Mouse (Mus musculus): ENCODE data around the gene Clybl. TPM values are rescaled to one million over a fixed set of nuclear protein-coding genes. Genes with fewer than 3 reads are reported as not detected.

The Clybl gene
- polyA plus RNA-seq, 1 experiment from 2014 or later, result 27.2 TPM

- H3K27me3 ChIP-seq, result peaks cover 78% of the 10 kb centered on the region
- no peak overlapping the region for H3K4me2 ChIP-seq
- no peak overlapping the region for H3K9ac ChIP-seq
- H3K4me1 ChIP-seq, result peaks cover 15% of the 10 kb centered on the region
- H3K36me3 ChIP-seq, result no peaks in the 10 kb centered on the region
- no peaks in the 10 kb centered on the region for H3K9me3 ChIP-seq (replicated peaks)
- no peak for ATAC-seq (replicated peaks; ENCODE audit: low FRiP score)
- H3K27ac ChIP-seq, result no peak overlapping the region
- 18% methylated on average over 23 of the region's 23 CpGs for WGBS
- H3K4me3 ChIP-seq (replicated peaks), result no peak overlapping the region
These were observed 47.5 kb downstream of the Clybl start for GRCm38 (mm10) chr14:122228816-122229551.

GRCm38 (mm10) chr14:122229988-122230387 is 48.5 kb downstream of the Clybl start:
- no peak overlapping the region for H3K9ac ChIP-seq
- no peak overlapping the region for H3K27ac ChIP-seq
- no peak overlapping the region for H3K4me3 ChIP-seq (replicated peaks)
- no peaks in the 10 kb centered on the region for H3K9me3 ChIP-seq (replicated peaks)
- WGBS, result 82% methylated on average over 5 of the region's 5 CpGs
- no peak overlapping the region for H3K4me2 ChIP-seq
- no peaks in the 10 kb centered on the region for H3K36me3 ChIP-seq
- no peak for ATAC-seq (replicated peaks; ENCODE audit: low FRiP score)
- peaks cover 15% of the 10 kb centered on the region for H3K4me1 ChIP-seq
- H3K27me3 ChIP-seq, result peaks cover 68% of the 10 kb centered on the region

GRCm38 (mm10) chr14:122230621-122231025 is 49.1 kb downstream of the Clybl start:
- peak overlapping the region; percentile 23; the same call in 1 of the 2 replicates for H3K4me2 ChIP-seq
- no peaks in the 10 kb centered on the region for H3K9me3 ChIP-seq (replicated peaks)
- no peaks in the 10 kb centered on the region for H3K36me3 ChIP-seq
- no peak overlapping the region for H3K4me3 ChIP-seq (replicated peaks)
- no peak overlapping the region for H3K27ac ChIP-seq
- no peak overlapping the region for H3K9ac ChIP-seq
- ATAC-seq (replicated peaks; ENCODE audit: low FRiP score), result 0 out of 2 replicates have a peak, but pooled peaks have one; percentile 42
- peaks cover 62% of the 10 kb centered on the region for H3K27me3 ChIP-seq
- 32% methylated on average over 14 of the region's 14 CpGs for WGBS
- peaks cover 11% of the 10 kb centered on the region; the same call in 1 of the 2 replicates for H3K4me1 ChIP-seq

- no peak overlapping the region for H3K4me3 ChIP-seq (replicated peaks)
- WGBS, result 56% methylated on average over 10 of the region's 10 CpGs
- H3K4me1 ChIP-seq, result peaks cover 10% of the 10 kb centered on the region; the same call in 1 of the 2 replicates
- peak overlapping the region; percentile 23; the same call in 1 of the 2 replicates for H3K4me2 ChIP-seq
- no peak overlapping the region for H3K27ac ChIP-seq
- no peaks in the 10 kb centered on the region for H3K9me3 ChIP-seq (replicated peaks)
- peaks cover 57% of the 10 kb centered on the region for H3K27me3 ChIP-seq
- no peaks in the 10 kb centered on the region for H3K36me3 ChIP-seq
- 0 out of 2 replicates have a peak, but pooled peaks have one; percentile 3 for ATAC-seq (replicated peaks; ENCODE audit: low FRiP score)
- H3K9ac ChIP-seq, result no peak overlapping the region
These were observed 49.6 kb downstream of the Clybl start for GRCm38 (mm10) chr14:122231073-122231472.

- no peak overlapping the region for H3K27ac ChIP-seq
- H3K4me1 ChIP-seq, result peaks cover 10% of the 10 kb centered on the region; the same call in 1 of the 2 replicates
- peaks cover 37% of the 10 kb centered on the region for H3K27me3 ChIP-seq
- H3K4me2 ChIP-seq, result peak overlapping the region; percentile 36
- peak; percentile 48; the same call in 1 of the 2 replicates for ATAC-seq (replicated peaks; ENCODE audit: low FRiP score)
- WGBS, result 54% methylated on average over 19 of the region's 19 CpGs
- H3K9ac ChIP-seq, result no peak overlapping the region
- no peaks in the 10 kb centered on the region for H3K36me3 ChIP-seq
- H3K4me3 ChIP-seq (replicated peaks), result no peak overlapping the region
- no peaks in the 10 kb centered on the region for H3K9me3 ChIP-seq (replicated peaks)
These were observed 51.8 kb downstream of the Clybl start for GRCm38 (mm10) chr14:122233212-122233714.

- no peak overlapping the region for H3K9ac ChIP-seq
- no peak; the same call in 1 of the 2 replicates for ATAC-seq (replicated peaks; ENCODE audit: low FRiP score)
- H3K27me3 ChIP-seq, result no peaks in the 10 kb centered on the region
- H3K4me1 ChIP-seq, result no peaks in the 10 kb centered on the region
- H3K4me2 ChIP-seq, result no peak overlapping the region
- H3K36me3 ChIP-seq, result no peaks in the 10 kb centered on the region
- 85% methylated on average over 1 of the region's 1 CpGs for WGBS
- H3K27ac ChIP-seq, result no peak overlapping the region
- H3K9me3 ChIP-seq (replicated peaks), result no peaks in the 10 kb centered on the region
- H3K4me3 ChIP-seq (replicated peaks), result no peak overlapping the region
These were observed 62.4 kb downstream of the Clybl start for GRCm38 (mm10) chr14:122243874-122244273.

GRCm38 (mm10) chr14:122246919-122247859 is 65.7 kb downstream of the Clybl start:
- Histone ChIP-seq H3K4me2 (no peak overlapping the region), H3K4me1 (no peaks in the 10 kb centered on the region), H3K9me3 (replicated peaks) (no peaks in the 10 kb centered on the region), H3K36me3 (no peaks in the 10 kb centered on the region), H3K4me3 (replicated peaks) (no peak overlapping the region), H3K9ac (no peak overlapping the region), H3K27me3 (no peaks in the 10 kb centered on the region), H3K27ac (no peak overlapping the region)
- WGBS, result 66% methylated on average over 18 of the region's 18 CpGs
- no peak for ATAC-seq (replicated peaks; ENCODE audit: low FRiP score)

- H3K4me3 ChIP-seq (replicated peaks), result no peak overlapping the region
- no peak overlapping the region for H3K4me2 ChIP-seq
- no peak overlapping the region for H3K9ac ChIP-seq
- H3K27me3 ChIP-seq, result peaks cover 3% of the 10 kb centered on the region; the same call in 1 of the 2 replicates
- WGBS, result 80% methylated on average over 3 of the region's 3 CpGs
- no peaks in the 10 kb centered on the region for H3K9me3 ChIP-seq (replicated peaks)
- H3K27ac ChIP-seq, result no peak overlapping the region
- H3K36me3 ChIP-seq, result no peaks in the 10 kb centered on the region
- no peaks in the 10 kb centered on the region for H3K4me1 ChIP-seq
- ATAC-seq (replicated peaks; ENCODE audit: low FRiP score), result no peak
These were observed 67.6 kb downstream of the Clybl start for GRCm38 (mm10) chr14:122249123-122249522.

- Histone ChIP-seq H3K27me3 (peaks cover 21% of the 10 kb centered on the region), H3K36me3 (no peaks in the 10 kb centered on the region), H3K4me1 (0 out of 2 replicates have a peak, but pooled peaks cover 6% of the 10 kb centered on the region), H3K27ac (no peak overlapping the region), H3K9me3 (replicated peaks) (no peaks in the 10 kb centered on the region), H3K9ac (no peak overlapping the region), H3K4me3 (replicated peaks) (no peak overlapping the region), H3K4me2 (no peak overlapping the region)
- no peak for ATAC-seq (replicated peaks; ENCODE audit: low FRiP score)
These were observed 69.8 kb downstream of the Clybl start for GRCm38 (mm10) chr14:122251346-122251745.

GRCm38 (mm10) chr14:122255562-122256260 is 74.2 kb downstream of the Clybl start:
- Histone ChIP-seq H3K4me2 (0 out of 2 replicates have a peak overlapping the region, but pooled peaks have one; percentile 20), H3K27me3 (peaks cover 55% of the 10 kb centered on the region), H3K9me3 (replicated peaks) (no peaks in the 10 kb centered on the region), H3K4me3 (replicated peaks) (no peak overlapping the region), H3K4me1 (0 out of 2 replicates have a peak, but pooled peaks cover 6% of the 10 kb centered on the region), H3K27ac (no peak overlapping the region), H3K9ac (no peak overlapping the region), H3K36me3 (no peaks in the 10 kb centered on the region)
- WGBS, result 4% methylated on average over 21 of the region's 21 CpGs
- no peak for ATAC-seq (replicated peaks; ENCODE audit: low FRiP score)

GRCm38 (mm10) chr14:122256261-122256634 is 74.7 kb downstream of the Clybl start:
- ATAC-seq (replicated peaks; ENCODE audit: low FRiP score), result no peak
- H3K9ac ChIP-seq, result no peak overlapping the region
- no peak overlapping the region for H3K4me2 ChIP-seq
- no peak overlapping the region for H3K27ac ChIP-seq
- H3K36me3 ChIP-seq, result no peaks in the 10 kb centered on the region
- H3K27me3 ChIP-seq, result peaks cover 60% of the 10 kb centered on the region
- WGBS, result 21% methylated on average over 8 of the region's 8 CpGs
- no peak overlapping the region for H3K4me3 ChIP-seq (replicated peaks)
- H3K9me3 ChIP-seq (replicated peaks), result no peaks in the 10 kb centered on the region
- 0 out of 2 replicates have a peak, but pooled peaks cover 6% of the 10 kb centered on the region for H3K4me1 ChIP-seq

Data from kidney, embryonic 15.5 days (tissue).